Comparison of ENCODE assay signal across 8 mouse cellular contexts in the genomic region with DNA sequence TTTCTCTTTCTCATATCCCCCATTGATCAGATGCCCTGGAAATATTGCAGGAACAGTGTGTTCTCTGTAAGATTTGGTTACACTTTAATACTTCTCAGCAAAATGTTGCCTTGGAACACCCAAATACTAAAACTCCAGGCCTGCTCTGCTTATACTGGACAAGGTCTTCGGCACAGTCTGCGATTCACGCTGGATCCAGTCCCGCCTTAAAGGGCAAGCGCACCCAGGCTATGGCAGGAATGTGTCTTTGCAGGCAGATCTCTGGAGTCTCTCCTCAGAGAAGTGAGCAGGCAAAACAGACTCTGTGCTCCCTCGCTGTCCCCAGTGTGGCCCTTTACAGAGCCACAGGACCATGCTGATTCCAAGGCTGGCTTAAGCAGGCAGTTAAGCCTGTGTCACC.
DNase-seq lines count a peak whose midpoint lies in the region; ATAC-seq lines count a peak whose summit lies in the region.

No protein-coding gene starts in this region.

- no peaks in the 10 kb centered on the region for H3K36me3 ChIP-seq in intestine, embryonic 15.5 days
- no peaks in the 10 kb centered on the region for H3K36me3 ChIP-seq in forebrain, embryonic 10.5 days (replicated peaks)
- no peaks in the 10 kb centered on the region for H3K36me3 ChIP-seq in forebrain, embryonic 16.5 days (ENCODE audit: control insufficient read depth, insufficient read depth)

- H3K9me3 ChIP-seq in intestine, embryonic 15.5 days: no peaks in the 10 kb centered on the region
- H3K9me3 ChIP-seq in forebrain, embryonic 10.5 days: no peaks in the 10 kb centered on the region
- H3K9me3 ChIP-seq in forebrain, embryonic 16.5 days (ENCODE audit: control insufficient read depth, low read length): no peaks in the 10 kb centered on the region

- H3K9ac ChIP-seq in intestine, embryonic 15.5 days: no peak overlapping the region
- H3K9ac ChIP-seq in forebrain, embryonic 16.5 days (replicated peaks; ENCODE audit: low read depth, low read length): no peak overlapping the region

- peak; percentile 71 for ATAC-seq in intestine, embryonic 15.5 days
- ATAC-seq in forebrain, embryonic 16.5 days: no peak

- H3K4me1 ChIP-seq in intestine, embryonic 15.5 days (replicated peaks): peaks cover 9% of the 10 kb centered on the region; the same call in 1 of the 2 replicates
- no peaks in the 10 kb centered on the region for H3K4me1 ChIP-seq in forebrain, embryonic 10.5 days
- no peaks in the 10 kb centered on the region for H3K4me1 ChIP-seq in forebrain, embryonic 16.5 days (replicated peaks; ENCODE audit: control insufficient read depth, insufficient read depth, low read length)

- H3K4me2 ChIP-seq in intestine, embryonic 15.5 days (replicated peaks): no peak overlapping the region
- no peak overlapping the region for H3K4me2 ChIP-seq in forebrain, embryonic 16.5 days (ENCODE audit: low read length)

- DNase-seq in adrenal gland, postnatal 14 days: peak; percentile 59
- peak; percentile 78 for DNase-seq in gastrocnemius, adult 18-20 months (ENCODE audit: low spot score)
- peak; percentile 73 for DNase-seq in lung, postnatal 10 days
- DNase-seq in forebrain, embryonic 10.5 days (ENCODE audit: extremely low spot score, low spot score): no peak
- DNase-seq in left cerebral cortex, adult 8-10 months (ENCODE audit: low spot score in 2 of 2): no peak
- DNase-seq in Muller cell, postnatal 12 days (ENCODE audit: inconsistent ontology term): no peak

- WGBS in intestine, embryonic 15.5 days: 26% methylated on average over 6 of the region's 6 CpGs
- 73% methylated on average over 6 of the region's 6 CpGs for WGBS in forebrain, embryonic 10.5 days
- 65% methylated on average over 6 of the region's 6 CpGs for WGBS in forebrain, embryonic 16.5 days

- no peak overlapping the region for H3K4me3 ChIP-seq in intestine, embryonic 15.5 days (replicated peaks)
- no peak overlapping the region for H3K4me3 ChIP-seq in forebrain, embryonic 10.5 days
- no peak overlapping the region for H3K4me3 ChIP-seq in forebrain, embryonic 16.5 days (replicated peaks; ENCODE audit: low read length)

- peak overlapping the region; percentile 71 for H3K27ac ChIP-seq in intestine, embryonic 15.5 days
- no peak overlapping the region for H3K27ac ChIP-seq in forebrain, embryonic 10.5 days
- H3K27ac ChIP-seq in forebrain, embryonic 16.5 days (ENCODE audit: low read length): no peak overlapping the region

- H3K27me3 ChIP-seq in intestine, embryonic 15.5 days (replicated peaks): no peaks in the 10 kb centered on the region
- H3K27me3 ChIP-seq in forebrain, embryonic 10.5 days (ENCODE audit: poor library complexity, severe bottlenecking): 0 out of 2 replicates have a peak, but pooled peaks cover 3% of the 10 kb centered on the region
- no peaks in the 10 kb centered on the region for H3K27me3 ChIP-seq in forebrain, embryonic 16.5 days (replicated peaks; ENCODE audit: control insufficient read depth, insufficient read depth, low read length)

Comparison
In these comparisons a context has a peak if more than half of its experiments do, and no peak if none do; other contexts are left out.
1. DNase-seq: peak in adrenal gland, postnatal 14 days (single experiment), gastrocnemius, adult 18-20 months (single experiment) and lung, postnatal 10 days (single experiment); none in forebrain, embryonic 10.5 days (single experiment), left cerebral cortex, adult 8-10 months (0 of 2) and Muller cell, postnatal 12 days (single experiment).